8 mouse cellular contexts compared by ENCODE assay signal in the genomic region with DNA sequence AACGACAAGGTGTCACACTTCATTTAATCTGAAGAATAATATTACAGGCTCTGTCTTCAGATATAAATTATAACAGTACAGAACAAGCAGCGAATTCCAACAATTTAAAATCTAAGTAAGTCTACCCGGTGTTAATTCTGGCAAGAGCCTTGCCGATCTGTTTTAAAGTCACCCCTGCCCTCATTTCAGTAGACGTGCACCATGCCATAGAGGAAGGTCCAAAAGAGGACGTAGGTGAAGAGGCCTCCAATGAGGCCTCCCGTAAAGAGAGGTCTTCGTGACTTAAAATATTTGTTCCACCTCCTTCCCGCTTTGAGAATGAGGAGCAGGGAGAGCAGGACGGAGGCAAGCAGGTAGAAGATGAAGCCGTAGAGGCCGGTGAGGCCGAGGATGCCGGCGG. TPM values are rescaled to one million over a fixed set of nuclear protein-coding genes. Genes with fewer than 3 reads are reported as not detected.
DNase-seq lines count a peak whose midpoint lies in the region; ATAC-seq and TF ChIP-seq lines count a peak whose summit lies in the region.

No protein-coding gene starts in this region.

- peaks cover 39% of the 10 kb centered on the region for H3K4me1 ChIP-seq in heart, embryonic 12.5 days (replicated peaks)
- peaks cover 59% of the 10 kb centered on the region for H3K4me1 ChIP-seq in E14TG2a.4 (replicated peaks; ENCODE audit: low read depth, low read length)
- H3K4me1 ChIP-seq in forebrain, embryonic 12.5 days: peaks cover 30% of the 10 kb centered on the region
- H3K4me1 ChIP-seq in liver, embryonic 15.5 days (replicated peaks): peaks cover 42% of the 10 kb centered on the region

- TF ChIP-seq CTCF in E14TG2a.4 (conservative IDR thresholded peaks at IDR 0.05; ENCODE audit: low read length): no peak

- no peak for ATAC-seq in heart, embryonic 12.5 days (ENCODE audit: insufficient number of reproducible peaks, low FRiP score)
- no peak for ATAC-seq in forebrain, embryonic 12.5 days (ENCODE audit: low FRiP score)
- ATAC-seq in liver, embryonic 15.5 days (ENCODE audit: insufficient read depth): no peak

- H3K4me2 ChIP-seq in heart, embryonic 12.5 days: peak overlapping the region; percentile 81
- peak overlapping the region; percentile 73 for H3K4me2 ChIP-seq in forebrain, embryonic 12.5 days
- peak overlapping the region; percentile 97 for H3K4me2 ChIP-seq in liver, embryonic 15.5 days

- no peaks in the 10 kb centered on the region for H3K27me3 ChIP-seq in heart, embryonic 12.5 days (replicated peaks)
- H3K27me3 ChIP-seq in E14TG2a.4 (ENCODE audit: insufficient read depth, low read length): 0 out of 2 replicates have a peak, but pooled peaks cover 3% of the 10 kb centered on the region
- H3K27me3 ChIP-seq in forebrain, embryonic 12.5 days: no peaks in the 10 kb centered on the region
- H3K27me3 ChIP-seq in liver, embryonic 15.5 days: no peaks in the 10 kb centered on the region

- peak overlapping the region; percentile 78 for H3K27ac ChIP-seq in heart, embryonic 12.5 days (ENCODE audit: poor library complexity, severe bottlenecking)
- peak overlapping the region; percentile 76 for H3K27ac ChIP-seq in forebrain, embryonic 12.5 days
- peak overlapping the region; percentile 82 for H3K27ac ChIP-seq in liver, embryonic 15.5 days (replicated peaks)

- H3K9ac ChIP-seq in heart, embryonic 12.5 days: peak overlapping the region; percentile 98
- peak overlapping the region; percentile 92 for H3K9ac ChIP-seq in forebrain, embryonic 12.5 days
- H3K9ac ChIP-seq in liver, embryonic 15.5 days: peak overlapping the region; percentile 84

- DNase-seq in heart, postnatal 10 days: no peak
- DNase-seq in natural killer cell, adult 2 months (ENCODE audit: low spot score in 2 of 2): no peak
- no peak for DNase-seq in layer of hippocampus, postnatal 25 days (ENCODE audit: extremely low spot score in 1 of 2, low spot score in 1 of 2)
- no peak for DNase-seq in cerebellum, adult 9-11 months

- H3K9me3 ChIP-seq in heart, embryonic 12.5 days (replicated peaks): no peaks in the 10 kb centered on the region
- H3K9me3 ChIP-seq in E14TG2a.4 (ENCODE audit: low read length): no peaks in the 10 kb centered on the region
- no peaks in the 10 kb centered on the region for H3K9me3 ChIP-seq in forebrain, embryonic 12.5 days
- no peaks in the 10 kb centered on the region for H3K9me3 ChIP-seq in liver, embryonic 15.5 days (replicated peaks)

- H3K36me3 ChIP-seq in heart, embryonic 12.5 days: peaks cover 30% of the 10 kb centered on the region
- peaks cover 47% of the 10 kb centered on the region for H3K36me3 ChIP-seq in E14TG2a.4 (ENCODE audit: insufficient read depth, low read length)
- peaks cover 16% of the 10 kb centered on the region for H3K36me3 ChIP-seq in forebrain, embryonic 12.5 days (replicated peaks)
- peaks cover 19% of the 10 kb centered on the region for H3K36me3 ChIP-seq in liver, embryonic 15.5 days (replicated peaks)

- 1% methylated on average over 15 of the region's 15 CpGs for WGBS in heart, embryonic 12.5 days
- WGBS in forebrain, embryonic 12.5 days: 2% methylated on average over 15 of the region's 15 CpGs
- 1% methylated on average over 15 of the region's 15 CpGs for WGBS in liver, embryonic 15.5 days (ENCODE audit: insufficient replicate concordance)

- intact Hi-C loops in heart, postnatal 10 days (cut with DNase I): no loop called here

- peak overlapping the region; percentile 95 for H3K4me3 ChIP-seq in heart, embryonic 12.5 days
- H3K4me3 ChIP-seq in E14TG2a.4 (replicated peaks; ENCODE audit: low read length): peak overlapping the region; percentile 99
- peak overlapping the region; percentile 97 for H3K4me3 ChIP-seq in forebrain, embryonic 12.5 days (replicated peaks)
- H3K4me3 ChIP-seq in liver, embryonic 15.5 days (replicated peaks): peak overlapping the region; percentile 96

RNA-seq across cellular contexts. Expression of gene Emc6, which starts 0.7 kb away (rescaled TPM):
- polyA plus RNA-seq in heart, embryonic 12.5 days (2016; fragmentation: Nextera tagmentation; extraction: Ambion mirVana): 97.4 and 101 TPM in 2 replicates
- total RNA-seq in heart, postnatal 10 days (2021): 10 to 100 TPM; 71.4 to 82.7 TPM
- polyA plus RNA-seq in forebrain, embryonic 12.5 days (2016; fragmentation: Nextera tagmentation; extraction: Ambion mirVana): 123 and 129 TPM in 2 replicates
- polyA plus RNA-seq in liver, embryonic 15.5 days (2015; fragmentation: Nextera tagmentation; extraction: Ambion mirVana): 73.0 and 73.6 TPM in 2 replicates
- total RNA-seq in layer of hippocampus, postnatal 25 days (2021): 10 to 100 TPM; 51.3 to 65.6 TPM

RNA-seq across cellular contexts. Expression of gene Tax1bp3, which starts 0.7 kb away (rescaled TPM):
- 239 and 249 TPM in 2 replicates for polyA plus RNA-seq in heart, embryonic 12.5 days (2016; fragmentation: Nextera tagmentation; extraction: Ambion mirVana)
- total RNA-seq in heart, postnatal 10 days (2021): 100 to 1,000 TPM in 1 of 2 experiments, 10 to 100 TPM in 1; 89.1 to 105 TPM
- polyA plus RNA-seq in forebrain, embryonic 12.5 days (2016; fragmentation: Nextera tagmentation; extraction: Ambion mirVana): 158 and 163 TPM in 2 replicates
- polyA plus RNA-seq in liver, embryonic 15.5 days (2015; fragmentation: Nextera tagmentation; extraction: Ambion mirVana): 29.6 and 32.7 TPM in 2 replicates
- total RNA-seq in layer of hippocampus, postnatal 25 days (2021): 10 to 100 TPM; 11.6 to 13.3 TPM

RNA-seq across cellular contexts. Expression of gene P2rx5, which starts 16.0 kb away (rescaled TPM):
- polyA plus RNA-seq in heart, embryonic 12.5 days (2016; fragmentation: Nextera tagmentation; extraction: Ambion mirVana): 1.8 and 2.2 TPM in 2 replicates
- total RNA-seq in heart, postnatal 10 days (2021): 1 to 10 TPM; 7.4 to 8.1 TPM
- 0.27 and 0.42 TPM in 2 replicates for polyA plus RNA-seq in forebrain, embryonic 12.5 days (2016; fragmentation: Nextera tagmentation; extraction: Ambion mirVana)
- polyA plus RNA-seq in liver, embryonic 15.5 days (2015; fragmentation: Nextera tagmentation; extraction: Ambion mirVana): 0.15 and 0.20 TPM in 2 replicates
- 1 to 10 TPM; 2.5 to 2.6 TPM for total RNA-seq in layer of hippocampus, postnatal 25 days (2021)

RNA-seq across cellular contexts. Expression of gene Ctns, which starts 22.7 kb away (rescaled TPM):
- polyA plus RNA-seq in heart, embryonic 12.5 days (2016; fragmentation: Nextera tagmentation; extraction: Ambion mirVana): 13.9 and 15.9 TPM in 2 replicates
- total RNA-seq in heart, postnatal 10 days (2021): 10 to 100 TPM; 11.7 to 13.9 TPM
- 19.0 and 19.2 TPM in 2 replicates for polyA plus RNA-seq in forebrain, embryonic 12.5 days (2016; fragmentation: Nextera tagmentation; extraction: Ambion mirVana)
- 7.1 and 7.8 TPM in 2 replicates for polyA plus RNA-seq in liver, embryonic 15.5 days (2015; fragmentation: Nextera tagmentation; extraction: Ambion mirVana)
- 10 to 100 TPM; 16.5 to 23.0 TPM for total RNA-seq in layer of hippocampus, postnatal 25 days (2021)

RNA-seq across cellular contexts. Expression of gene Shpk, which starts 23.1 kb away (rescaled TPM):
- polyA plus RNA-seq in heart, embryonic 12.5 days (2016; fragmentation: Nextera tagmentation; extraction: Ambion mirVana): 0.36 and 0.54 TPM in 2 replicates
- total RNA-seq in heart, postnatal 10 days (2021): 1 to 10 TPM; 1.5 to 2.0 TPM
- polyA plus RNA-seq in forebrain, embryonic 12.5 days (2016; fragmentation: Nextera tagmentation; extraction: Ambion mirVana): 1.1 and 1.2 TPM in 2 replicates
- polyA plus RNA-seq in liver, embryonic 15.5 days (2015; fragmentation: Nextera tagmentation; extraction: Ambion mirVana): 2.8 and 3.0 TPM in 2 replicates
- 1 to 10 TPM; 3.0 to 4.1 TPM for total RNA-seq in layer of hippocampus, postnatal 25 days (2021)
